In genomic region chr2:163318777-163319176, GRCm38 (mm10) we compare ENCODE assay signal across 18 mouse cellular contexts.
A peak's percentile ranks its signal among the peaks of the same experiment; 100 is the strongest.
DNase-seq lines count a peak whose midpoint lies in the region; ATAC-seq and TF ChIP-seq lines count a peak whose summit lies in the region.
"Had no signal": no experiment of that assay in that cellular context is flagged by ENCODE, and none has a peak within 500 bp of the region (broad histone marks: within the 10 kb centered on the region; RNA-seq: fewer than 3 reads in every experiment).

No protein-coding gene starts in this region.

- H3K4me2 ChIP-seq in lung, embryonic 14.5 days = no peak overlapping the region
- no peak overlapping the region for H3K4me2 ChIP-seq in neural tube, embryonic 15.5 days
- H3K4me2 ChIP-seq: liver, embryonic 15.5 days had no signal

- WGBS in lung, embryonic 14.5 days = 84% methylated on average over 3 of the region's 3 CpGs
- WGBS in neural tube, embryonic 15.5 days = 92% methylated on average over 3 of the region's 3 CpGs

- no peak for ATAC-seq in lung, embryonic 14.5 days (ENCODE audit: insufficient read depth)
- ATAC-seq in neural tube, embryonic 15.5 days (ENCODE audit: low FRiP score) = no peak
- ATAC-seq: hindbrain, embryonic 16.5 days had no signal

- H3K36me3 ChIP-seq in lung, embryonic 14.5 days (ENCODE audit: insufficient read depth) = no peaks in the 10 kb centered on the region
- no peaks in the 10 kb centered on the region; the same call in 1 of the 2 replicates for H3K36me3 ChIP-seq in neural tube, embryonic 15.5 days
- H3K36me3 ChIP-seq: liver, embryonic 15.5 days had no signal

- no peak for TF ChIP-seq POLR2A in brain, embryonic 14.5 days (IDR thresholded peaks at IDR 0.05; ENCODE audit: borderline replicate concordance, extremely low read depth, insufficient read depth, insufficient read length, poor library complexity, severe bottlenecking)

- H3K9me3 ChIP-seq in lung, embryonic 14.5 days (ENCODE audit: low read depth, low read length) = no peaks in the 10 kb centered on the region
- H3K9me3 ChIP-seq in neural tube, embryonic 15.5 days (replicated peaks) = no peaks in the 10 kb centered on the region
- H3K9me3 ChIP-seq: liver, embryonic 15.5 days had no signal

- DNase-seq in gastrocnemius, adult 2 months = no peak
- no peak for DNase-seq in gastrocnemius, adult 8-10 months (ENCODE audit: low spot score in 2 of 2)
- peak; percentile 37 for DNase-seq in lung, embryonic 14.5 days
- DNase-seq in lung, postnatal 14 days = no peak
- DNase-seq in ES-CJ7 (ENCODE audit: low read depth, low spot score) = peak; percentile 42
- DNase-seq in brain, embryonic 14.5 days (ENCODE audit: low read depth) = peak; percentile 56
- DNase-seq: adrenal gland, postnatal 25 days; cerebellum, adult 11 months; heart, adult 11 months; heart, postnatal 10 days; layer of hippocampus, adult 9-11 months; left cerebral cortex, postnatal 4 days; right cerebral cortex, adult 18-20 months; thymus, adult 2 months had no signal

- no peak overlapping the region for H3K4me3 ChIP-seq in gastrocnemius, adult 2 months
- no peak overlapping the region for H3K4me3 ChIP-seq in lung, embryonic 14.5 days (ENCODE audit: low read depth, low read length)
- no peak overlapping the region for H3K4me3 ChIP-seq in neural tube, embryonic 15.5 days (replicated peaks)
- H3K4me3 ChIP-seq: liver, embryonic 15.5 days; megakaryocyte, embryonic 14.5 days had no signal

- TF ChIP-seq CTCF in gastrocnemius, adult 2 months (IDR thresholded peaks at IDR 0.05) = peak; percentile 12; the same call in 1 of the 2 replicates
- peak; percentile 30; the same call in 1 of the 2 replicates for TF ChIP-seq CTCF in lung, embryonic 14.5 days (IDR thresholded peaks at IDR 0.05; ENCODE audit: low read depth)
- TF ChIP-seq CTCF in brain, embryonic 14.5 days (IDR thresholded peaks at IDR 0.05; ENCODE audit: borderline replicate concordance, extremely low read depth, insufficient read depth, insufficient read length) = peak; percentile 35; the same call in 1 of the 2 replicates

- no peak overlapping the region for H3K9ac ChIP-seq in lung, embryonic 14.5 days
- no peak overlapping the region for H3K9ac ChIP-seq in neural tube, embryonic 15.5 days (replicated peaks)
- H3K9ac ChIP-seq: liver, embryonic 15.5 days had no signal

- intact Hi-C loops in gastrocnemius, adult 2 months (cut with DNase I) = loop anchor here (10.0 kb wide), 1 partner anchor 114 kb away; the partner anchor contains the start of gene Tox2

- no peaks in the 10 kb centered on the region for H3K4me1 ChIP-seq in lung, embryonic 14.5 days (ENCODE audit: insufficient read depth)
- no peaks in the 10 kb centered on the region for H3K4me1 ChIP-seq in neural tube, embryonic 15.5 days
- H3K4me1 ChIP-seq: liver, embryonic 15.5 days had no signal

- no peak overlapping the region for H3K27ac ChIP-seq in gastrocnemius, adult 2 months
- H3K27ac ChIP-seq in lung, embryonic 14.5 days (ENCODE audit: low read depth) = no peak overlapping the region
- no peak overlapping the region for H3K27ac ChIP-seq in neural tube, embryonic 15.5 days (replicated peaks)
- H3K27ac ChIP-seq: liver, embryonic 15.5 days had no signal

- H3K27me3 ChIP-seq in lung, embryonic 14.5 days (ENCODE audit: insufficient read depth, low read length) = no peaks in the 10 kb centered on the region
- peaks cover 17% of the 10 kb centered on the region; the same call in 1 of the 2 replicates for H3K27me3 ChIP-seq in neural tube, embryonic 15.5 days (replicated peaks)
- H3K27me3 ChIP-seq: liver, embryonic 15.5 days had no signal

Comparison
In these comparisons a context has a peak if more than half of its experiments do, and no peak if none do; other contexts are left out.
1. DNase-seq: peak in lung, embryonic 14.5 days (single experiment), ES-CJ7 (single experiment) and brain, embryonic 14.5 days (single experiment); none in gastrocnemius, adult 2 months (single experiment), gastrocnemius, adult 8-10 months (0 of 2) and lung, postnatal 14 days (single experiment).
2. Peak in every context shown above with its lines, with median percentiles within 50 percentile points of each other: CTCF ChIP-seq.